Mouse (Mus musculus): Measurements from ENCODE around the gene Aff1.

- TF ChIP-seq POLR2A (IDR thresholded peaks at IDR 0.05; ENCODE audit: low read depth, low read length) (no peak), CTCF (IDR thresholded peaks at IDR 0.05; ENCODE audit: extremely low read depth, insufficient read depth, insufficient read length, insufficient replicate concordance) (no peak)
Observed at GRCm38 (mm10) chr5:103857151-103857550, 165.0 kb downstream of the Aff1 start.

Data from spleen, adult 2 months (tissue).